Mouse (Mus musculus): Measurements from ENCODE around the gene Irf8.

The Irf8 gene

DNA sequence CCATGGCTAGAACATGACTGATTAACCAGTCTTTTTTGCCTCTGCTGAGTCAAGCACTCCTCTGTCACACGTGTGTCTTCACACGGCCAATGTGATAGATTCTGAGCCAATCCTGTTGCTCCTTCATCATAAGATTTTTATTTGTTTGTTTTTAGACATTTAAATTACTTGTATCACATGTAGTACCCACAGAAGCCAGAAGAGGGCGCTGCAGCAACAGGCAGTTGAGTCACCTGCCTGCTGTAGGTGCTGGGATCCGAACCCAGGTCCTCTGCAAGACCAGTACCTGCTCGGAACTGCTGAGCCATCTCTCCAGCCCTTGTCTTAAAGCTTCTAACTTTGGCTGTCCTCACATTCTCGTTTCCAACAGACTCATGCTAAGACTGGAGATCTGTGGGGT, 13.1 kb upstream of the Irf8 start:
- DNase-seq (ENCODE audit: low read depth), result no peak

DNA sequence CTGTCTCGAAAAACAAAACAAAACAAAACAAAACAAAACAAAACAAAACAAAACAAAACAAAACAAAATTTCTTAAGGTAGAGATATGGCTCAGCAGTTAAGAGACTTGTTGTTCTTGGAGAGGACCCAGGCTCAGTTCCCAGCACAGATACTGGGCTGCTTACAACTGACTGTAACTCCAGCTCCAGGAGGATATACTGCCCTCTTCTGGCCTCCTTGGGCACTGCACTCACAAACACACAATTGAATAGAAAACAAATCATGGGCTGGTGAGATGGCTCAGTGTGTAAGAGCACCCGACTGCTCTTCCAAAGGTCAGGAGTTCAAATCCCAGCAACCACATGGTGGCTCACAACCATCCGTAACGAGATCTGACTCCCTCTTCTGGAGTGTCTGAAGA, 12.1 kb upstream of the Irf8 start:
- DNase-seq (ENCODE audit: low read depth), result peak; percentile 17

DNA sequence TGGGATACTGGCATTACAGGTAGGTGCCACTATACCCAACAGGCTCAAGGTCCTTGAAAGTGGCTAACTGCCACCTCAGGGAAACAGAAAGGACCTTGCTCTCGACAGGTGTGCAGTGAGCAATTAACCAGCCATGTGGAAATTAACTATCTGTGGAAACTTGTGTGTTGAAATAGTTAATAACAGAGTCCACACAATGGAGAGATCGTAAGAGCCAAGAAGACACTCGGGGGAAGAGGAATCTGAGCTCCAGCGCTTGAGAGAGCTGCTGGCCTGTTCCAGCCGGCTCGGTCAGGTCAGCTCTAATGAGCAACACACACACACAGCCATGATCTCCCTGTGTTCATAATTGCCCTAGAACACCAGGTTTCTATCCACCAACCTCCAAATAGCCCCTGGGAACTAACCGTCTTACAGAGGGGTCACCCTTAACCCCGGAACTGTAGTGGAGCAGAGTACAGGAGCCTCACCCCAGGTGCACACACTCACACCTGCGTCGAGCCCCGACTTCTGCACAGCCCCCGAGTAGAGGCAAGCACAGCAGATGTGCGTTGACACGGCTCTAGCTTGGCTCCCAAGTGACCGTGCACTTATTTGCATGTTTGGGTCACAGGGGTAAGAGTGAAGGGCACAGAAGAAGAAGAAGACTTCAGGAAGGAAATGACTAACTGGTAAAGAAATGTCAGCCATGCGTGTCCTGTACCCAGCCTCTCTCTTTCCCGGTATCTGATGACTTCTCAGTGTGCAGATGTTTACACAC, 11.2 kb upstream of the Irf8 start:
- DNase-seq (ENCODE audit: low read depth), result no peak

DNA sequence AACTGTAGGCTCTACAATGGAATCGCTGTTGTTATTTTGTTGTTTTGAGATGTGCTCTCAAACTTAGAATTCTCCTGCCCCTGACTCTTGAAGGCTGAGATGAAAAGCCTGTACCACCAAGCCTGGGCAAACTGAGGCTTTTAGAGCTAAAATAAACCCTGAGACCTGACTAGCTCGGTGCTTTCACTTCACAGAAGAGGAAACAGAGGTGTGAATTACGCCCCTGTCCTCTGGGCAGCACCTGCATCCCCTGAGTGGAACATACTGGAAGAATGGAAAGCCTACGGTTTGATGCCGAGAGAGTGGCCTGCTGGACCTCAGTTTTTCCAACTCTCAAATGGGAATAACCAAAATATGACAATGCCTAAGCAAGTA, 10.6 kb upstream of the Irf8 start:
- DNase-seq (ENCODE audit: low read depth), result no peak

- DNase-seq (ENCODE audit: low read depth), result no peak
These were observed 10.1 kb upstream of the Irf8 start for GRCm38 (mm10) chr8:120726051-120726450.

DNA sequence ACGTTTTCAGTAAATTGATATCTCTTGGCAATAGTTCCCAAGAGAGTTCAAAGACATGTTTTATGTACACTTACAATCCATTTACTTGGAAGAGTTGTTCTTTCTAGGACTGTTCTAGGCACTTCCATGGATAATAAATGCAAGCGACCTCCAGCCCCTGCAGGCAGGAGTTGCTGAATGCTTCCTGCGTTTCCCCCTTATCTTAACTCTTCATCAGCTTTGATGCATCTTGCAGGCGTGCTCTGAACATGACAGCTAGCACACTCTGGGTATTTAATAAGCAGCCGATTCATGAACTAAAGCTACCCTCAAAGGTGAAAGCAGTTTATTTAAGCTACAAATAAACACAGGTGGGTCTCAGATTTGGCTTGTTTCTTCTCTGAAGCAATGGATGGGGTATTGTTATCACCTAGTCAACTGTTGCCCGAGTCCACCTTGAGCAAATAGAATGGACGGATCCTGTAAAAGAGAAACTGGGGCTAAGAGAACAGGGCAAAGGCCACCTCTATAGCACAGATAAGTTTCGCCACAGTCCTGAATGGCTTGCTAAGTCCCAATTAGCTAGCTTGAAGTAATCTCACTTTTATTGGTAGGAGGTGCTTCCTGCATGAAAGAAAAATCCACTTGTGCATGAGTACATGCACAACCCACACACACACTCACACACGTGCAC, 7.5 kb upstream of the Irf8 start:
- DNase-seq (ENCODE audit: low read depth), result no peak

DNA sequence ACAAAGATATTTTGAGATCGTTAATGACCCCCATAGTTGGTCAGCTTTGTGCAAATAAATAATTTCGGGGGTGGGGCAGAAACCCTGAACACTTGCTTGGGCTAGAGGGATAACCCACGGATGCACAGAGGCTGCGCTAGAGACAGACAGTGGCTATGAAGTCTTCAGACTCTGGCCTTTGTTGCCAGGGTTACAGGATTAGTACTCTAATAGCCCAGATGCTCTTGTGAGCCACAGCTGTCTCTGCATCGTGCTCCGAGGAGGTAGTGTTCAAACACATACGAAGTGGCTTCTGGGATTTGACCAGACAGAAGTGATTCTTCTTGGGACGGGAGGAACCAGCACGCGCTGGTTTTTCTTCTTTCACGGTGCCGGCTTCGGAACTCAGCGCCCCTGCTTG, 4.6 kb upstream of the Irf8 start:
- DNase-seq (ENCODE audit: low read depth), result no peak

DNA sequence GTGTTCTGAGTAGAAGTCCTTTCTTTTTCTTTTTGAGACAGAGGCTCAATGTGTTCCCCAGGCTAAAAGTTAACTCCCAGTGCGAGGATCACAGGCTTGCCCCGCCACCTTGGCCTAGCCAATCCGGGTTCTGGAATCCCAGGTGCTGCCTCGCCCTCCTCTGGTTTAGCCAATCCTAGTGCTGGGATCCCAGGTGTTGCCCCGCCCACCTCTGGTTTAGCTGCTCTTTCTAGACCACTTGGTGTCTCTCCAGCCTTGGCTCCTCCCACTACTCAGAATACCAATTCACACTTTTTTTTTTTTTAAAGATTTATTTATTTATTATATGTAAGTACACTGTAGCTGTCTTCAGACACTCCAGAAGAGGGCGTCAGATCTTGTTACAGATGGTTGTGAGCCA, 4.1 kb upstream of the Irf8 start:
- DNase-seq (ENCODE audit: low read depth), result no peak

DNA sequence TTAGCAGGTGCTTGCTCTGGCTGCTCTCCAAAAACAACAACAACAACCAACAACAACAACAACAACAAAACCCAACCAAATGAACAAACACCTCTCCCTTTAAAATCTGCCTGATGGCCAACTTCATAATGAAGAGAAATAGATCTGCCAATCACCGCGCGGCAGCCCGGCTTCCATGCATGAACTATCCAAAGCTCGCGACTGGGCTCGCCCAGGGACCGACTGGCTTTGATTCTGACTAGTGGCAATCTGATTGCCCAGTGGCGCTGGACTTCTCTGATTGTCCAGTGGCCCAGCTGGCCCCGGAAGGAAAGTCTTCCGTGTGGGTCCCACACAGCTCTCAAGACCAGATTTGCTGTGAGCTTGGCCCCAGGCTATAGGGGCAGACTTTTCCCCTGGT, 328 bp downstream of the Irf8 start:
- no peak for DNase-seq (ENCODE audit: low read depth)

DNA sequence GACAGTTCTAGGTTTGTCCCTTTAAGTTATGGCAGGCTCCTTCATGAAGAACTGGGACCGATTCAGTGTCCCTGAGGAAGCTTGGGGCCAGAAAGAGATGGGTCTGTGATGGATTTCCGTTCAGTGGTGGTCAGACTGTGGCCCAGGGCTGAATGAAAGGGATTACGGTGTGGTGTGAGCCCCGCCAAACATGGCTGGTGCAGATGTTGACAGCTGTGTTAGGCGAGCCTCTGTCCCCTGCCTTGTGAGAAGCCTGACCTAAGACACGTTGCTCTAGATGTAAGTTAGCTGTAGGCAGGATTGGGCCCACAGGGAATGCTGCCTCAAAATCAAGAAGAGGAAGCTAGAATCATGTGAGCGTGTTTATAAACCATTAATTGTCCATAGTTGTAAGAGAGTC, 1.0 kb downstream of the Irf8 start:
- DNase-seq (ENCODE audit: low read depth), result no peak

- peak; percentile 17 for DNase-seq (ENCODE audit: low read depth)
These were observed 2.6 kb downstream of the Irf8 start for GRCm38 (mm10) chr8:120738771-120739170.

GRCm38 (mm10) chr8:120739526-120739925, 3.4 kb downstream of the Irf8 start:
- DNase-seq (ENCODE audit: low read depth), result no peak

- no peak for DNase-seq (ENCODE audit: low read depth)
These were observed 4.4 kb downstream of the Irf8 start for GRCm38 (mm10) chr8:120740579-120740978.

- DNase-seq (ENCODE audit: low read depth), result peak; percentile 29
These were observed 4.8 kb downstream of the Irf8 start for GRCm38 (mm10) chr8:120741001-120741400.

- DNase-seq (ENCODE audit: low read depth), result no peak
These were observed 5.8 kb downstream of the Irf8 start for GRCm38 (mm10) chr8:120741815-120742530.

DNA sequence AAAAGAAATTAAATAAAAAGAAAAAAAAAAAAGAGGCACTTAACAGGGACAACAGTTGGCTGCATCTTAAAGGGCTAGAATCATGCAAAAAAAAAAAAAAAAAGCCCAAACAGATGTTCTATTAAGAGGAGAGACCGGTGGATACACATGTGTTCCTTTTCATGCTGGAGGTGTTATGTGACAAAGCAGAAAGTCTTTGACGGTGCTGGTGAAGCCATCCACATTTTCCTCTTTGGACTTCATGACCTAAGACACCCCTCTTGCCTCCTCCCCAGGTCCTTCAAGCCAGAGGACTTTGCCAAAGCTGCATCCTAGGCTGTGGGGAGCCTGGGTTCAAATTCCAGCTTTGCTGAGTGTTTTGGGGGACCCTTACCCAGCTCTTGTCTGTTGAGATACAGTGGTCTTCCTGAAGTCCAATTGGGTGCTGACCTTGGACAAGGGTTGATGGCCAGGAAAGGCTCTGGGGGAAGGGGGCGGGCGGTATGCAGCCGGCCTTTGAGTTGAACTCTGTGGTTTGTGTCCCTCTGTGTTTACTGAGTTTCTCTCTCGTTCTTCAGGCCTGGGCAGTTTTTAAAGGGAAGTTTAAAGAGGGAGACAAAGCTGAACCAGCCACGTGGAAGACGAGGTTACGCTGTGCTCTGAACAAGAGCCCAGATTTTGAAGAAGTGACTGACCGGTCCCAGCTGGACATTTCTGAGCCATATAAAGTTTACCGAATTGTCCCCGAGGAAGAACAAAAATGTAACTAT, 7.2 kb downstream of the Irf8 start:
- DNase-seq (ENCODE audit: low read depth), result no peak

- no peak for DNase-seq (ENCODE audit: low read depth)
These were observed 7.7 kb downstream of the Irf8 start for GRCm38 (mm10) chr8:120743898-120744290.

GRCm38 (mm10) chr8:120744448-120744847, 8.3 kb downstream of the Irf8 start:
- DNase-seq (ENCODE audit: low read depth), result no peak

GRCm38 (mm10) chr8:120745226-120745625, 9.1 kb downstream of the Irf8 start:
- no peak for DNase-seq (ENCODE audit: low read depth)

- no peak for DNase-seq (ENCODE audit: low read depth)
These were observed 10.0 kb downstream of the Irf8 start for GRCm38 (mm10) chr8:120746007-120746701.

DNA sequence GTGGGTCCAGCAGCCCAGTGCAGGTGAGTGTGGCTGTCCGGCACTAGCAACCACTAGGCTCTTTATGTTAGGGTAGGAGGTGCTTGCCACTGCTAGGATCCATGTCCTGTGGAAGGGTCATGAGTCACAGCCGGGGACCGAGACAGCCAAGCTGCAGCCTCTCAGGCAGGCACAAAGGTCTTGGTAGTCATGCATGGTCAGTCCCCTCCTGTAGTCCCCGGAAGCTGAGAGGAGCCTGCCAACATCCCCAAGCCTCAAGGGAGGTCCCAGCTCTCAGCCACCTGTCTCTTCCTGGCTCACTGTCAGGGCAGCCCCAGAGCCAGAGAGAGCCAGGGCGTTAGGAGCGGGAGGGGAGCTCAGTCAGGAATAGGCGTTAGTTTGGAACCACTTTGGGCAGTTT, 11.1 kb downstream of the Irf8 start:
- DNase-seq (ENCODE audit: low read depth), result no peak

- no peak for DNase-seq (ENCODE audit: low read depth)
These were observed 14.5 kb downstream of the Irf8 start for GRCm38 (mm10) chr8:120750616-120751015.
